Mouse (Mus musculus) forelimb bud, embryonic 11.5 days (tissue): ENCODE results near the gene 5430402E10Rik.
"Not testable (repeated sequence)": the region's sequence is repeated elsewhere in the genome, so short reads cannot be mapped to it uniquely, and the experiment has no call there.

Experiments
- DNase-seq: peaks from one replicate; pipeline ENCODE4 v3.0.0-alpha.2; 2012; ENCODE audit warnings: low read depth, low spot score

Gene 5430402E10Rik

GRCm38 (mm10) chrX:77924962-77925361 is at the start of gene 5430402E10Rik:
5430402E10Rik (minus strand) TSS chrX:77925062.
- DNase-seq: not testable (repeated sequence)

DNA sequence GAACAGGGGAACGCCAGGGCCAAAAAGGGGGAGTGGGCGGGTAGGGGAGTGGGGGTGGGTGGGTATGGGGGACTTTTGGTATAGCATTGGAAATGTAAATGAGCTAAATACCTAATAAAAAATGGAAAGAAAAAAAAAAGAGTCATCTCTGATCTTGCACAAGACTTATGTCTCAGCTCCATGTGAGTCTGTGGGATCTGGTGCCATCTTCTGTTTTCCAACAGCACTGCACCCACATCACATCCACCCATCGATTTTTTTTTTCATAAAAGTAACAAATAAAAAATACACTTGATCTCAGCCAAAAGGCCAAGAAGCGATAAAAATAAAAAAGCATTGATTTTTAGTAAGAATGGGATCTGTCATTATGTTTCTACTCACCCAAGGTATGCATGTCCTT is 44.8 kb downstream of the 5430402E10Rik start:
- not testable (repeated sequence) for DNase-seq
